Mouse (Mus musculus) layer of hippocampus, postnatal 14 days (tissue): ENCODE data around the gene Cct8l1. TPM values are rescaled to one million over a fixed set of nuclear protein-coding genes. Genes with fewer than 3 reads are reported as not detected.

ENCODE experiments used
- total RNA-seq, 2 experiments: library from RNA; stranded (reverse); gene quantifications; 2 replicates each; pipeline ENCODE4 v1.2.3; 2021

Cct8l1 gene
- total RNA-seq, 2 experiments from 2014 or later = not detected

Other genes starting within 250 kb of the Cct8l1 start
- gene Kmt2c, start 17.3 kb upstream of the Cct8l1 start, total RNA-seq = 10 to 100 TPM; 79.9 to 88.1 TPM
- 1 to 10 TPM; 4.5 to 6.1 TPM for gene Xrcc2, start 189.8 kb downstream of the Cct8l1 start, total RNA-seq
- 100 to 1,000 TPM; 189 to 198 TPM for gene Actr3b, start 243.9 kb downstream of the Cct8l1 start, total RNA-seq